Mouse (Mus musculus) Patski (cell line): ENCODE measurements at regions not wholly inside any gene's neighbourhood (a gene's known extent, or its start where the extent isn't known, plus 50 kb on each side); places are given as distances from the start of the nearest gene placed in this dataset.

ENCODE experiments used
- ATAC-seq: fragments of 100-300 bp; one replicate; pipeline ENCODE4 v1.8.0; 2021
- CTCF ChIA-PET: fragments of 350-600 bp; sonication (Branson Sonifier 250); formaldehyde crosslinking; loops from one replicate; lab custom pipeline; 2022; ENCODE audit warnings: inconsistent platforms; lab: Charles Lee
- POLR2A ChIA-PET: fragments of 350-600 bp; sonication (Branson Sonifier 250); formaldehyde crosslinking; loops from one replicate; lab custom pipeline; 2022; ENCODE audit warnings: antibody characterized with exemption, inconsistent platforms; lab: Charles Lee
- DNase-seq: peaks from one replicate; pipeline ENCODE4 v3.0.0-alpha.2; 2011; ENCODE audit warnings: low read depth, low spot score
- H3K27me3 ChIP-seq: fragments of 371-371 bp; one replicate; pipeline ENCODE4 v1.5.1; 2021
- CTCF ChIP-seq: fragments of 100-300 bp; IDR thresholded peaks from one replicate; pipeline ENCODE4 v1.5.1; 2021
- in situ Hi-C: fragments of 300-500 bp; cut with MboI; formaldehyde crosslinking; loops from 3 replicates; pipeline ENCODE4 v1.11.1; 2018; ENCODE audit warnings: low pct_unique_long_range_greater_than_20kb, mixed read lengths

- ChIA-PET CTCF (interaction anchor here (0.6 to 2.1 kb wide), 5 partner anchors 11 to 312 kb away, joined by 3 to 5 read pairs (median 3); no protein-coding TSS in a partner anchor), POLR2A (interaction anchor here (1.3 kb wide), 1 partner anchor 71 kb away, joined by 3 read pairs; no protein-coding TSS in a partner anchor)
- ATAC-seq (no peak), DNase-seq (no peak)
- TF ChIP-seq CTCF, result no peak
- in situ Hi-C loops, result loop anchor here (25.0 kb wide), 2 partner anchors 550 to 750 kb away; no protein-coding TSS in a partner anchor
- no peaks in the 10 kb centered on the region for H3K27me3 ChIP-seq
Measured at GRCm38 (mm10) chr10:125787441-125788060, 178.4 kb upstream of the Lrig3 start.

GRCm38 (mm10) chr10:125788262-125788661 is 177.7 kb upstream of the Lrig3 start:
- peak; percentile 60 for TF ChIP-seq CTCF
- POLR2A ChIA-PET, result no interaction called here
- CTCF ChIA-PET, result interaction anchor here (0.7 to 2.1 kb wide), 5 partner anchors 10 to 368 kb away, joined by 3 to 7 read pairs (median 3); no protein-coding TSS in a partner anchor
- ATAC-seq, result no peak
- no peaks in the 10 kb centered on the region for H3K27me3 ChIP-seq
- in situ Hi-C loops, result loop anchor here (25.0 kb wide), 2 partner anchors 549 to 749 kb away; no protein-coding TSS in a partner anchor
- no peak for DNase-seq

GRCm38 (mm10) chr10:125790924-125791323 is 175.0 kb upstream of the Lrig3 start:
- POLR2A ChIA-PET, result no interaction called here
- DNase-seq (no peak), ATAC-seq (no peak)
- no peaks in the 10 kb centered on the region for H3K27me3 ChIP-seq
- CTCF ChIA-PET, result interaction anchor here (1.0 kb wide), 1 partner anchor 10 kb away, joined by 4 read pairs; no protein-coding TSS in a partner anchor
- in situ Hi-C loops, result loop anchor here (25.0 kb wide), 2 partner anchors 546 to 746 kb away; no protein-coding TSS in a partner anchor
- no peak for TF ChIP-seq CTCF

DNA sequence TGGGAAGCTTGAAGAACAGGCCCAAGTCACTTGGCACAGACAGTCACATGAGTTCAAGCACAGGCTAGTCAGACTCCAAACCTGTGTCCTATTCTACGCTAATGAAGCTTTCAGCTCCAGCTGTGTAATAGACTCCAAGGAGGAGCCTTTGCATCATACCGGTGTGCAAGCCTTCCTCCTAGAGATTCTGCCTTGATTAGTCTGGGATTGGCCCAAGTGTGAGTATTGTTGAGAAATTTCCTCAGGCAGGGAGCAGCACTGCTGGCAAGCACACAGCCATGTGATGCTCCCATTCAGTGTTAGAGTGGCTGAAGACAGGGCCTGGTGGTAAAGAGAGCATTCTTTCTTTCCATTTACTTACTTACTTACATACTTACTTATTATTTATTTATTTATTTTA is 171.5 kb upstream of the Lrig3 start:
- TF ChIP-seq CTCF, result no peak
- ChIA-PET POLR2A (no interaction called here), CTCF (no interaction called here)
- no peaks in the 10 kb centered on the region for H3K27me3 ChIP-seq
- in situ Hi-C loops, result loop anchor here (25.0 kb wide), 2 partner anchors 543 to 743 kb away; no protein-coding TSS in a partner anchor
- ATAC-seq (no peak), DNase-seq (no peak)

DNA sequence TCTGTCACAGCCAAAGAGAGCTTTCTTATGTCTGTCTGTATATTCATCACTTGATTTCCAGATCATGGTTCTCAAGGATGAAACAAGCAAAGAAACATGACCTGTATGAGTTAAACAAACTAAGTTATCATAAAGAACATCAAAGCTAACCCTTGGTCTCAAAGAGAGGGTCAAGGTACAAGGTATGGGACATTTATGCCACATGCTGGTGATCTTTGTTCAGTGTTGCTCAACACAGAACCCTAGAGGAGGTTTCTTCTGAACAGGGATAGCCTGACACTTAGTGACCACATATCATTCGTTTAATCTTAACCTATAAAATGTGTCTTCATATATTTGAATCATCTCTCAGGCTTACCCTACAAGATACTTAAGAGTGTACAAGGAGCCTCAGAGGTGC is 170.6 kb upstream of the Lrig3 start:
- ATAC-seq (no peak), DNase-seq (no peak)
- in situ Hi-C loops, result loop anchor here (25.0 kb wide), 2 partner anchors 542 to 742 kb away; no protein-coding TSS in a partner anchor
- no peaks in the 10 kb centered on the region for H3K27me3 ChIP-seq
- CTCF ChIA-PET, result no interaction called here
- TF ChIP-seq CTCF, result no peak
- POLR2A ChIA-PET, result no interaction called here

DNA sequence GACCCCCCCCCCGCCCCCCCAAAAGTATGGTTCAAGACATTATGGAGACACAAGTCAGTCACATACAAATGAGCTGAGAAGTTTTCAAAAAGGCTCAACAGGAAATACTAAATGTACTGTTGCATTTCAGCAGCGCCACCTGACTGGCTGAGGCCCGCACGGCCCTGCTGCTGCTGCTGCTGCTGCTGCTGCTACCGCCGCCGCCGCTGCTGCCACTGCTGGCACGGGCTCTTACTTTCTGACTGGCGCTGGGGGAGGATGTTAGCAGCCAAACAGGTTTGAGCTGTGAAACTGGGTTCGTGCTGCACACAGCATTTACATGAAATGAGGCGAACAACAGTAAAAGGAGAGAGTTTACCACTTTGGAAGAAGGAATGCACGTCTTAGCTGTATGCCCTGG is 167.3 kb upstream of the Lrig3 start:
- DNase-seq (no peak), ATAC-seq (no peak)
- in situ Hi-C loops, result loop anchor here (25.0 kb wide), 2 partner anchors 539 to 739 kb away; no protein-coding TSS in a partner anchor

GRCm38 (mm10) chr10:125800572-125801114 is 165.3 kb upstream of the Lrig3 start:
- DNase-seq, result no peak
- in situ Hi-C loops, result no loop called here
- H3K27me3 ChIP-seq, result no peaks in the 10 kb centered on the region
- ChIA-PET CTCF (interaction anchor here (1.1 to 2.0 kb wide), 4 partner anchors 9 to 35 kb away, joined by 3 to 6 read pairs (median 4); no protein-coding TSS in a partner anchor), POLR2A (interaction anchor here (1.3 kb wide), 1 partner anchor 37 kb away, joined by 3 read pairs; no protein-coding TSS in a partner anchor)
- no peak for TF ChIP-seq CTCF
- ATAC-seq, result no peak

More for the DNA sequence above, 167.3 kb upstream of the Lrig3 start:
- no peaks in the 10 kb centered on the region for H3K27me3 ChIP-seq
- ChIA-PET CTCF (interaction anchor here (1.5 to 1.9 kb wide), 3 partner anchors 10 to 13 kb away, joined by 4 to 7 read pairs (median 4); no protein-coding TSS in a partner anchor), POLR2A (no interaction called here)
- no peak for TF ChIP-seq CTCF

DNA sequence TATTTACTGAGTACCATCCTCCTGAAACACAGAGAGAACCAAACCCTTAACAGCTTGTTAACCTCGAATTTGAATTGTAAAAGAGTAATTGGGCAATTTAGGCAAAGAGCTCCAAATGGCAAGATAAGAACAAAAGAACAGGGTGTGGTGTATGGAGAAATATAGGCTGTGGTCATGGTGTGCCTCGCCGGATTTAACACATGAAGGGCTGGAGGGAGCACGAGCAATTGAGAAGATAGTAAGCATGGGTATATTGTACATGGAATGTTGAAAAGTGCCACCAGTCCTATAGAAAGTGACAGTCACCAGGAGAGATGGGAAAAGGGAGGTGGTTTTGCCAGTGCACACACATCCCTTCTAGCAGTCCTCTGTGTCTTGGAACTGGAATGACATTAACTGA is 164.5 kb upstream of the Lrig3 start:
- DNase-seq (no peak), ATAC-seq (no peak)
- in situ Hi-C loops, result no loop called here
- TF ChIP-seq CTCF, result no peak
- POLR2A ChIA-PET, result interaction anchor here (1.3 kb wide), 1 partner anchor 36 kb away, joined by 3 read pairs; no protein-coding TSS in a partner anchor
- CTCF ChIA-PET, result interaction anchor here (1.1 to 2.0 kb wide), 4 partner anchors 9 to 35 kb away, joined by 3 to 6 read pairs (median 4); no protein-coding TSS in a partner anchor
- no peaks in the 10 kb centered on the region for H3K27me3 ChIP-seq

DNA sequence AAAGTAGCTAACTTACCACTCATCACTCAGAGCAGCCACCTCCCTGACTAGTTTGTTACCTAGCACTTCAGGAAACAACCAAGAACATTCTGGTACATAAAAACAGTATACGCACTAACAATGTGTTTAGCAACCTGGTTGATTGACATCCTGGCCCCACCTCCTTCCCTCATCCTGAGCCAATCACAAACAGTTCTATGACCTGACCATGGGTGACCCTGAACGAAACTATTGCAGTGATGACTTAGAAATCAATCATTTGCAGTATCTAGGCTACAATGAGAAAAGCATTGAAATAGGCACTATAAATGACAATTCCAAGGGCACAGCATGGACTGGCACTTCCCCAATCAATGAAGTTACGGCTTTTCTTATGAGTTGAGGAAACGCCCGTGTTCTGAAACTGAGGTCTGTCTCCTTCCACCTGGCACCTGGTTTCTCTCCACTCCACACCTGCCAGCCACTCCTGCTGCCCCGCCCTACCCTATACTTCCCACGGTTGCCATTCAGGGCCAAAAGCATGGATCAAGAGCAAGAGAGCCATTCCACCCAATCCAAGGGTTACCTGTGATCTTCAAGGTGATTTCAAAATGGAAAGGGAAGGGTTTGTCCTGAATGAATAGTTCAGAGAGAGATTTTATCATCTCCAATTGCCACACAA is 162.9 kb upstream of the Lrig3 start:
- in situ Hi-C loops, result no loop called here
- ChIA-PET POLR2A (interaction anchor here (0.6 kb wide), 1 partner anchor 174 kb away, joined by 3 read pairs; no protein-coding TSS in a partner anchor), CTCF (no interaction called here)
- ATAC-seq (no peak), DNase-seq (no peak)
- H3K27me3 ChIP-seq, result no peaks in the 10 kb centered on the region
- TF ChIP-seq CTCF, result no peak

- H3K27me3 ChIP-seq, result no peaks in the 10 kb centered on the region
- ChIA-PET POLR2A (no interaction called here), CTCF (interaction anchor here (0.8 kb wide), 1 partner anchor 9 kb away, joined by 3 read pairs; no protein-coding TSS in a partner anchor)
- DNase-seq (peak; percentile 30), ATAC-seq (peak; percentile 79)
- in situ Hi-C loops, result no loop called here
- no peak for TF ChIP-seq CTCF
Measured at GRCm38 (mm10) chr10:125809763-125810361, 156.1 kb upstream of the Lrig3 start.
